Mouse (Mus musculus) kidney, postnatal 0 days (tissue): ENCODE data around the gene Tagap1. TPM values are rescaled to one million over a fixed set of nuclear protein-coding genes. Genes with fewer than 3 reads are reported as not detected.
"Not testable (repeated sequence)": the region's sequence is repeated elsewhere in the genome, so short reads cannot be mapped to it uniquely, and the experiment has no call there.

Experiments used
- ATAC-seq: fragments of 200-750 bp; cut with Nextera tagmentation; replicated peaks from 2 replicates; pipeline ENCODE4 v1.8.0; 2017; ENCODE audit warnings: low read depth, moderate number of reproducible peaks, moderate TSS enrichment, moderate library complexity; ENCODE audit not compliant: low FRiP score
- DNase-seq: peaks from one replicate; pipeline ENCODE4 v3.0.0-alpha.2; 2016; ENCODE audit warnings: low spot score
- H3K27ac ChIP-seq: fragments of 300-500 bp; sonication (generic); 2 replicates; pipeline ENCODE4 v1.5.1; 2014; ENCODE audit warnings: mild to moderate bottlenecking
- H3K27me3 ChIP-seq: fragments of 300-500 bp; sonication (generic); 2 replicates; pipeline ENCODE4 v1.6.1; 2014; ENCODE audit warnings: low read length, mixed read lengths; ENCODE audit not compliant: insufficient read depth
- H3K36me3 ChIP-seq: fragments of 300-500 bp; sonication (generic); 2 replicates; pipeline ENCODE4 v1.6.1; 2014; ENCODE audit warnings: low read length, mixed read lengths; ENCODE audit not compliant: insufficient read depth
- H3K4me1 ChIP-seq: fragments of 300-500 bp; sonication (generic); replicated peaks from 2 replicates; pipeline ENCODE4 v1.6.1; 2014; ENCODE audit warnings: antibody characterized with exemption, low read length, mixed read lengths; ENCODE audit not compliant: insufficient read depth
- H3K4me2 ChIP-seq: fragments of 300-500 bp; sonication (generic); 2 replicates; pipeline ENCODE4 v1.6.1; 2014; ENCODE audit warnings: mild to moderate bottlenecking, low read length, moderate library complexity, mixed read lengths
- H3K4me3 ChIP-seq: fragments of 300-500 bp; sonication (generic); replicated peaks from 2 replicates; pipeline ENCODE4 v1.5.1; 2014; ENCODE audit warnings: low read depth, low read length
- H3K9ac ChIP-seq: fragments of 300-500 bp; sonication (generic); 2 replicates; pipeline ENCODE4 v1.6.1; 2014; ENCODE audit warnings: low read depth, low read length
- H3K9me3 ChIP-seq: fragments of 300-500 bp; sonication (generic); replicated peaks from 2 replicates; pipeline ENCODE4 v1.6.1; 2016; ENCODE audit warnings: low read length, inconsistent platforms, mixed read lengths
- WGBS: fragments of 180-500 bp; shearing (Covaris S2); extraction: QIAGEN DNeasy Blood & Tissue Kit; methylation state at CpG from one replicate; pipeline ENCODE4 v1.1.7; 2014; 5-methylcytosine and 5-hydroxymethylcytosine counted together
- polyA plus RNA-seq: library from polyadenylated mRNA; unstranded; fragments of >200 nt; fragmentation: Nextera tagmentation; extraction: Ambion mirVana; gene quantifications from 2 replicates; pipeline ENCODE4 v1.2.1, GENCODE M21; 2015

Tagap1 gene
- polyA plus RNA-seq, 1 experiment from 2014 or later: 43.6 TPM

DNA sequence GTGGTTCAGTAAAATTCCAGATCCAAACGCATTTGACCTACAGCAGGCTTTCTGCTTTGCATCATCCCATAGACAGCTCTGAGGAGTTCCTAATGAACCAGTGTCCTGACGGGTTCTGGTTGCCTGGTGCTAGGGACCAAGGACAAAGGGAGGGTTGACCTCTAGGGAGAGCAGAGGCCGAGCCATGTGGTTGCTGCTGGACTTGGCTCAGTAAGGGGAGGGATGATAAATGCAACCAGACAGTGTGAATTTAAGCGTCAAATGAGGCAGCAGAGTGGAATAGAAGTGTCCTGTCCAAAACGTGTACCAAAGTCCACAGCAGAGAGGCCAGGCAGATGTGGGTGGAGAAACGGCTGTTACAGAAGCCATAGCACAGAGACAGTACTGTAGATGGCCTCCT is 34.5 kb upstream of the Tagap1 start:
- H3K4me3 ChIP-seq: not testable (repeated sequence)

DNA sequence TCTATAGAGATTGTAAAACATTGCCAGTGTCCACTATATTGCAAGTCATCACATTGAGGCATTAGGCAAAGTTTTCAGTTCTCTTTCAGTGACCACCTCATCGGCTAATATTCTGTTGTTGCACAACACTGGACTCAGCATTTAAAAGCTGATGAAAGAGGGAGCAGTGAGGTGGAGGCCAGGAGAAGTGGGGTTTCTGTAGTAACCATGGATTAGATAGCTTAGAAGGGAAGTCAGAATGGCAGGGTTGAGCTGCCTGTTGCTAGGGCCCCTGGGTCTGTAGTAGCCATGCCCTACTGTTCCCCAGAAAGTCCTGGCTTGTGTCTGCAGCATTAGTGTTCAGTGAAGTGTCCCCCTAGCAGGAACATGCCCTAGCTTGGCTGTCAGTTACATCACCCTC is 25.2 kb upstream of the Tagap1 start:
- not testable (repeated sequence) for H3K4me3 ChIP-seq, H3K36me3 ChIP-seq, DNase-seq, ATAC-seq, H3K9me3 ChIP-seq, H3K4me1 ChIP-seq, H3K9ac ChIP-seq, H3K4me2 ChIP-seq, H3K27ac ChIP-seq, H3K27me3 ChIP-seq
- 97% methylated on average over 1 of the region's 1 CpGs for WGBS

More for the DNA sequence above, 34.5 kb upstream of the Tagap1 start:
- WGBS: no CpG with 5 or more reads among the region's 6 CpGs
- H3K27ac ChIP-seq, H3K9me3 ChIP-seq, DNase-seq, H3K36me3 ChIP-seq, H3K4me2 ChIP-seq, H3K9ac ChIP-seq, H3K27me3 ChIP-seq, H3K4me1 ChIP-seq: not testable (repeated sequence)
- peak; percentile 68 for ATAC-seq

DNA sequence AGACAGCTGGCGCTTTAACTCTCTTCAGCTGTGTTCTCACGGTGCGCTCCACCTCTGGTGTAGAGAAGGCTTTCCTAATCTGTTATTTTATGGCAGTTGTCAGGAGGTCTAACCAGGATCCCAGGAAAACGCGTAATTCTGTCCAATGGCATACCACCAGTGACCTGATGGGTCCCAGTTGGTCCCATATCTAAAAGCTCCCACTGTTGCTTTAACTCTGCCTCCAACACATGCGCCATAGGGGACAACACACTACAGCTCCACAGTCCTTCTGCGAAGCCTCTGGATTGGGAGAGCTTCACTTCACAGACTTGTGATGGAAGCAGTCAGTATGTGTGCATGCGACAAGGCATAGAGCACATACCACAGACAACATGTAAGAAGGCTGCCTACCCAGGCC is 19.2 kb upstream of the Tagap1 start:
- not testable (repeated sequence) for ATAC-seq, H3K4me2 ChIP-seq, H3K27me3 ChIP-seq, H3K9ac ChIP-seq, DNase-seq, H3K9me3 ChIP-seq, H3K27ac ChIP-seq, H3K36me3 ChIP-seq, H3K4me3 ChIP-seq, H3K4me1 ChIP-seq
- 71% methylated on average over 5 of the region's 8 CpGs for WGBS

- ATAC-seq (0 out of 2 replicates have a peak, but pooled peaks have one; percentile 6), DNase-seq (peak; percentile 1)
- not testable (repeated sequence) for H3K4me1 ChIP-seq, H3K36me3 ChIP-seq, H3K27me3 ChIP-seq, H3K9me3 ChIP-seq
- H3K9ac ChIP-seq: peak overlapping the region; percentile 67; the same call in 1 of the 2 replicates
- peak overlapping the region; percentile 47 for H3K4me3 ChIP-seq
- WGBS: 10% methylated on average over 4 of the region's 5 CpGs
- H3K27ac ChIP-seq: peak overlapping the region; percentile 84; the same call in 1 of the 2 replicates
- peak overlapping the region; percentile 52 for H3K4me2 ChIP-seq
Observed at GRCm38 (mm10) chr17:6979380-6979779, 18.4 kb upstream of the Tagap1 start.

GRCm38 (mm10) chr17:6978287-6979248 is 17.6 kb upstream of the Tagap1 start, which contains the start of gene Gm49721:
Gm49721 (plus strand) TSS chr17:6978904.
- H3K4me1 ChIP-seq, H3K9me3 ChIP-seq, H3K27me3 ChIP-seq, H3K36me3 ChIP-seq: not testable (repeated sequence)
- peak within 1 kb of the TSS; percentile 84; the same call in 1 of the 2 replicates for H3K27ac ChIP-seq
- DNase-seq (peak; percentile 10), ATAC-seq (peak; percentile 97)
- WGBS: 1% methylated on average over 48 of the region's 68 CpGs
- H3K4me2 ChIP-seq: peak within 1 kb of the TSS; percentile 52
- peak within 1 kb of the TSS; percentile 67; the same call in 1 of the 2 replicates for H3K9ac ChIP-seq
- H3K4me3 ChIP-seq: peak within 1 kb of the TSS; percentile 47

DNA sequence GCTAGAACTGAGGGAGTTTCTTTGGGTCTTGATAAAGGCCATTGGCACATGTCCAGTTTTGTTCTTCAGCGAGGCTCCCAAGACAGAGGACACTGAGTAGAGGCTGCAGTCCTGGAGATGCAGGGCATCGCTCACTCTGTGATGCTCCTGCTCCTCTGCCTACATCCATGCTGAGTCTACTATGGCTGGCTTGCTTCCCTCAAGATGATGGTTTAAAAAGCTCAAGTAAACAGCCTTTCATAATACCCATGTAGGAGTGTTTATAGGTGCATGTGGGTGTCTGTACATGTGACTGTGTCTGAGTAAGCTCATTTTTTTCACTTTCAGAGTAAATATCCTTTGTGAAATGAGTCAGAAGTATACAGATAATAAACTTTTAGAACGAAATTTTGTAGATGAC is 14.0 kb upstream of the Tagap1 start:
- H3K27me3 ChIP-seq, DNase-seq, H3K9me3 ChIP-seq, H3K27ac ChIP-seq, H3K4me2 ChIP-seq, ATAC-seq, H3K9ac ChIP-seq, H3K36me3 ChIP-seq, H3K4me1 ChIP-seq, H3K4me3 ChIP-seq: not testable (repeated sequence)
- WGBS: 68% methylated on average over 3 of the region's 3 CpGs

DNA sequence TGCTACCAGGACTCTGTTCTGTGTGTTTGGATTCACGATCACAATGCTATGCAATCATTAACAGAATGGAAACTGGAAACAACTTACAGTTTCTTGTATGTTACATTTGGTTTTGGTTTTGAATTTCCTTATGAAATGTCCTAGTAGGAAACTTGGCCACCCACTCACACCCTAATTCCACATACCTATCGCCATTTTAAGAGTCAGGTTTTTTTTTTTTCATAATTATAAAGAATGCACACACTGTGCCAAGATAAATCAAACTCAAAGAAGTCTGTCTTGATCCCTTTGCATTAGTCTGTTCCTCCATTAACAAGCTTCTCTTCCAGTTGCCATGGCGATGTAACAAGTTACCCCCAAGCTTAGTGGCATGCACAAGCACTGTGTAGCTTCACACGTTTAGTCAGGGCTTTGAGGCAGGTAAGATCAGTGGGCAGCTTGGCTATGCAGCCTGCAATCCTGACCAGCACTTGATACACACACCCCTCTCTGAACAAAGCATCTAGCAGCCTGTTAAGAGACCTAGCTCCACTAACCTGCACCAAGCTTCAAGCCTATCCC is 12.0 kb upstream of the Tagap1 start:
- not testable (repeated sequence) for H3K27ac ChIP-seq, H3K4me2 ChIP-seq, ATAC-seq, H3K36me3 ChIP-seq, DNase-seq, H3K9ac ChIP-seq, H3K4me1 ChIP-seq, H3K9me3 ChIP-seq, H3K4me3 ChIP-seq, H3K27me3 ChIP-seq
- WGBS: 55% methylated on average over 3 of the region's 4 CpGs

GRCm38 (mm10) chr17:6971238-6971637 is 10.3 kb upstream of the Tagap1 start:
- H3K36me3 ChIP-seq, H3K4me3 ChIP-seq, H3K4me1 ChIP-seq, ATAC-seq, H3K9ac ChIP-seq, H3K27ac ChIP-seq, H3K9me3 ChIP-seq, H3K27me3 ChIP-seq, DNase-seq, H3K4me2 ChIP-seq: not testable (repeated sequence)
- 88% methylated on average over 8 of the region's 8 CpGs for WGBS

- H3K4me3 ChIP-seq, DNase-seq, H3K9me3 ChIP-seq, H3K27ac ChIP-seq, H3K27me3 ChIP-seq, H3K4me1 ChIP-seq, H3K36me3 ChIP-seq, H3K9ac ChIP-seq, H3K4me2 ChIP-seq: not testable (repeated sequence)
- ATAC-seq: peak; percentile 71; the same call in 1 of the 2 replicates
- no CpG with 5 or more reads among the region's 8 CpGs for WGBS
Observed at GRCm38 (mm10) chr17:6970334-6970733, 9.4 kb upstream of the Tagap1 start, which contains the start of gene Rnaset2b. Rnaset2b (plus strand) TSS chr17:6970634.
